Mouse (Mus musculus): ENCODE results near the gene Ttc7b. TPM values are rescaled to one million over a fixed set of nuclear protein-coding genes. Genes with fewer than 3 reads are reported as not detected.

Ttc7b gene
- polyA plus RNA-seq, 1 experiment from 2014 or later = 2.2 TPM

GRCm38 (mm10) chr12:100280972-100281794 is 239.4 kb downstream of the Ttc7b start:
- peak; percentile 46; the same call in 1 of the 2 replicates for ATAC-seq
- no peak overlapping the region for H3K4me3 ChIP-seq (ENCODE audit: low read depth, low read length)
- DNase-seq = no peak

GRCm38 (mm10) chr12:100279898-100280297 is 240.7 kb downstream of the Ttc7b start:
- DNase-seq (no peak), ATAC-seq (no peak)
- no peaks in the 10 kb centered on the region for H3K9me3 ChIP-seq (ENCODE audit: low read length)
- no peak overlapping the region for H3K27ac ChIP-seq (ENCODE audit: low read depth)
- H3K4me2 ChIP-seq (ENCODE audit: low read depth, low read length) = no peak overlapping the region
- no peak overlapping the region for H3K4me3 ChIP-seq (ENCODE audit: low read depth, low read length)
- no peaks in the 10 kb centered on the region for H3K27me3 ChIP-seq (ENCODE audit: insufficient read depth, low read length)
- H3K4me1 ChIP-seq (ENCODE audit: insufficient read depth) = peaks cover 33% of the 10 kb centered on the region
- no peaks in the 10 kb centered on the region for H3K36me3 ChIP-seq (replicated peaks; ENCODE audit: insufficient read depth, low read length)
- 71% methylated on average over 4 of the region's 4 CpGs for WGBS (ENCODE audit: insufficient replicate concordance)
- H3K9ac ChIP-seq (replicated peaks) = no peak overlapping the region
- TF ChIP-seq CTCF (IDR thresholded peaks at IDR 0.05; ENCODE audit: low read depth) = no peak
- TF ChIP-seq EP300 (IDR thresholded peaks at IDR 0.05; ENCODE audit: low read depth) = no peak

More at GRCm38 (mm10) chr12:100280972-100281794, 239.4 kb downstream of the Ttc7b start:
- Histone ChIP-seq H3K4me1 (ENCODE audit: insufficient read depth) (peaks cover 27% of the 10 kb centered on the region), H3K27ac (ENCODE audit: low read depth) (no peak overlapping the region), H3K4me2 (ENCODE audit: low read depth, low read length) (no peak overlapping the region), H3K9me3 (ENCODE audit: low read length) (no peaks in the 10 kb centered on the region), H3K9ac (replicated peaks) (no peak overlapping the region), H3K36me3 (replicated peaks; ENCODE audit: insufficient read depth, low read length) (no peaks in the 10 kb centered on the region), H3K27me3 (ENCODE audit: insufficient read depth, low read length) (no peaks in the 10 kb centered on the region)
- WGBS (ENCODE audit: insufficient replicate concordance) = 58% methylated on average over 4 of the region's 4 CpGs
- no peak for TF ChIP-seq CTCF (IDR thresholded peaks at IDR 0.05; ENCODE audit: low read depth)
- no peak for TF ChIP-seq EP300 (IDR thresholded peaks at IDR 0.05; ENCODE audit: low read depth)

GRCm38 (mm10) chr12:100278358-100278757 is 242.3 kb downstream of the Ttc7b start:
- DNase-seq (no peak), ATAC-seq (no peak)
- peaks cover 33% of the 10 kb centered on the region for H3K4me1 ChIP-seq (ENCODE audit: insufficient read depth)
- TF ChIP-seq EP300 (IDR thresholded peaks at IDR 0.05; ENCODE audit: low read depth) (no peak), CTCF (IDR thresholded peaks at IDR 0.05; ENCODE audit: low read depth) (no peak)
- H3K4me2 ChIP-seq (ENCODE audit: low read depth, low read length) = no peak overlapping the region
- H3K4me3 ChIP-seq (ENCODE audit: low read depth, low read length) = no peak overlapping the region
- no peaks in the 10 kb centered on the region for H3K27me3 ChIP-seq (ENCODE audit: insufficient read depth, low read length)
- H3K9ac ChIP-seq (replicated peaks) = no peak overlapping the region
- H3K27ac ChIP-seq (ENCODE audit: low read depth) = no peak overlapping the region
- H3K9me3 ChIP-seq (ENCODE audit: low read length) = no peaks in the 10 kb centered on the region
- H3K36me3 ChIP-seq (replicated peaks; ENCODE audit: insufficient read depth, low read length) = no peaks in the 10 kb centered on the region
- WGBS (ENCODE audit: insufficient replicate concordance) = 46% methylated on average over 8 of the region's 8 CpGs

GRCm38 (mm10) chr12:100277534-100277905 is 243.1 kb downstream of the Ttc7b start:
- no peaks in the 10 kb centered on the region for H3K27me3 ChIP-seq (ENCODE audit: insufficient read depth, low read length)
- DNase-seq (no peak), ATAC-seq (no peak)
- 60% methylated on average over 3 of the region's 3 CpGs for WGBS (ENCODE audit: insufficient replicate concordance)
- H3K36me3 ChIP-seq (replicated peaks; ENCODE audit: insufficient read depth, low read length) = no peaks in the 10 kb centered on the region
- no peak overlapping the region for H3K4me2 ChIP-seq (ENCODE audit: low read depth, low read length)
- no peaks in the 10 kb centered on the region for H3K9me3 ChIP-seq (ENCODE audit: low read length)
- H3K27ac ChIP-seq (ENCODE audit: low read depth) = no peak overlapping the region
- no peak overlapping the region for H3K4me3 ChIP-seq (ENCODE audit: low read depth, low read length)
- H3K4me1 ChIP-seq (ENCODE audit: insufficient read depth) = peaks cover 30% of the 10 kb centered on the region
- no peak overlapping the region for H3K9ac ChIP-seq (replicated peaks)
- TF ChIP-seq CTCF (IDR thresholded peaks at IDR 0.05; ENCODE audit: low read depth) (no peak), EP300 (IDR thresholded peaks at IDR 0.05; ENCODE audit: low read depth) (no peak)

GRCm38 (mm10) chr12:100276607-100277533 is 243.8 kb downstream of the Ttc7b start:
- Histone ChIP-seq H3K27ac (ENCODE audit: low read depth) (no peak overlapping the region), H3K27me3 (ENCODE audit: insufficient read depth, low read length) (no peaks in the 10 kb centered on the region), H3K4me2 (ENCODE audit: low read depth, low read length) (no peak overlapping the region), H3K9ac (replicated peaks) (no peak overlapping the region), H3K36me3 (replicated peaks; ENCODE audit: insufficient read depth, low read length) (no peaks in the 10 kb centered on the region), H3K4me3 (ENCODE audit: low read depth, low read length) (no peak overlapping the region), H3K4me1 (ENCODE audit: insufficient read depth) (peaks cover 23% of the 10 kb centered on the region), H3K9me3 (ENCODE audit: low read length) (no peaks in the 10 kb centered on the region)
- TF ChIP-seq CTCF (IDR thresholded peaks at IDR 0.05; ENCODE audit: low read depth) = no peak
- no peak for TF ChIP-seq EP300 (IDR thresholded peaks at IDR 0.05; ENCODE audit: low read depth)
- 31% methylated on average over 20 of the region's 20 CpGs for WGBS (ENCODE audit: insufficient replicate concordance)
- DNase-seq (peak; percentile 70), ATAC-seq (0 out of 2 replicates have a peak, but pooled peaks have one; percentile 33)

GRCm38 (mm10) chr12:100275850-100276249 is 244.8 kb downstream of the Ttc7b start:
- Histone ChIP-seq H3K27me3 (ENCODE audit: insufficient read depth, low read length) (no peaks in the 10 kb centered on the region), H3K9ac (replicated peaks) (no peak overlapping the region), H3K27ac (ENCODE audit: low read depth) (no peak overlapping the region), H3K4me1 (ENCODE audit: insufficient read depth) (peaks cover 14% of the 10 kb centered on the region), H3K4me3 (ENCODE audit: low read depth, low read length) (no peak overlapping the region), H3K36me3 (replicated peaks; ENCODE audit: insufficient read depth, low read length) (no peaks in the 10 kb centered on the region), H3K9me3 (ENCODE audit: low read length) (no peaks in the 10 kb centered on the region), H3K4me2 (ENCODE audit: low read depth, low read length) (no peak overlapping the region)
- TF ChIP-seq EP300 (IDR thresholded peaks at IDR 0.05; ENCODE audit: low read depth) (no peak), CTCF (IDR thresholded peaks at IDR 0.05; ENCODE audit: low read depth) (no peak)
- ATAC-seq (0 out of 2 replicates have a peak, but pooled peaks have one; percentile 27), DNase-seq (no peak)
- WGBS (ENCODE audit: insufficient replicate concordance) = 64% methylated on average over 5 of the region's 5 CpGs

All from liver, postnatal 0 days (tissue).